Mouse (Mus musculus): ENCODE results near the gene Nrros.

Gene Nrros

DNA sequence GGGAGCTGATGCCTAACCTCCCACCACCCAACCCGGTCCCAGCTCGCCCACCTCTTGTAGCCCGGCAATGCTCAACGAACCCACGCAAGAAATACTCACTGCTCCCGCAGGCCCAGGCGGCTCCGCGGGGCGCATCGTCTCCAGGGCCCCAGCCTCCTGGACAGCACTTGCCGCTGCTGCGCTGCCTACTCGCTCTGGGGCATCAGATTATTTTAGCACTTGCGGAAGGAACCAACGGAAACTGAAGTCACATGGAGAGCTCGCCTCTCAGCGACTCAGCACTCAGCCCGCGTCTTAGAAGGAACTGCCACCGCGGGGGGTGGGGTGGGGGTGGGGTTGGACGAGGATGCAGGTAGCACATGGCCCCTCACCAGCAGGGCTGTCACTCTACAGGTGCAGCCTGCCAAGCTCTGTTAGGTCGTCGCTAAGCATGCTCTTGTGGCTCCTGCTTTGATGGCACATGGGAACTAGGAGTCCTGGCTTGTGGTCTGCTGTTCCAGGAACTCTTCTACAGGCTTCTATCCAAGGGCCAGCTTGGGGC lies at the start of gene Nrros:
Gene Nrros, minus strand, starts transcription at position 314 of the 541 bp plus-strand sequence.
- peak; percentile 59 for DNase-seq

DNA sequence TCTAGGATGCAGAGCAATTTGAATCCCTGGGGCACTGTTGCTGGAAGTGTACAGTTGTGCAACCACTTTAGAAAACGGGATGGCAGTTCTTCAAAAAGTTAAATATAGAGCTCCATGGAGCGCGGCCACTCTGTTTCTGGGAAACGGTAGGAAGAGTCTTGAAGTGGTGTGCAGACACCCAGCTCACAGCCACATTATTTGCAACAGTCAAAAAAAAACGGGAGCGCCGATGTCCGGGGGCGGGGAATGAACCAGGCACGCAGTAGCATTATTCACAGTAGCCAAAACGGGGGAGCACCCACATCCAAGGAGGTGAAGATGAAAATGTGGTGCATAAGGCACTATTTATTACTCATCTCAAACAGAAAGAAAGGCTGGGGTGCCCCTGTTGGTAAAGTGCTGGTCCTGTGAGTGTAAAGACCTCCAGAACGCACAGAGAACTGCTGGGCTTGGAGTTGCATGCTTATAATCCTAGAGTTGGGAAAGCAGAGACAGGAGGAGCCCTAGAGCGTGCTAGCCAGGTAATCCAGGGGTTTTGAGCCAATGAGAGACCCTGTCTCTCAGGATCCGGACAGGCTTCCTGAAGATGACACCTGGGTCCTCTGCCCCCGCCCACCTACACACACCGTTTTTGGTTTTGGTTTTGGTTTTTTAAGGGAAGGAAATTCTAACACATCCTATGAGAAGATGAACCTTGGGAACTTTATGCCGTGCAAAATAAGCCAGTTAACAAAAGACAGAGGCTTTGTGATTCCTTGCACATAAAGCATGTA lies 49.6 kb upstream of the Nrros start:
- no peak for DNase-seq

DNA sequence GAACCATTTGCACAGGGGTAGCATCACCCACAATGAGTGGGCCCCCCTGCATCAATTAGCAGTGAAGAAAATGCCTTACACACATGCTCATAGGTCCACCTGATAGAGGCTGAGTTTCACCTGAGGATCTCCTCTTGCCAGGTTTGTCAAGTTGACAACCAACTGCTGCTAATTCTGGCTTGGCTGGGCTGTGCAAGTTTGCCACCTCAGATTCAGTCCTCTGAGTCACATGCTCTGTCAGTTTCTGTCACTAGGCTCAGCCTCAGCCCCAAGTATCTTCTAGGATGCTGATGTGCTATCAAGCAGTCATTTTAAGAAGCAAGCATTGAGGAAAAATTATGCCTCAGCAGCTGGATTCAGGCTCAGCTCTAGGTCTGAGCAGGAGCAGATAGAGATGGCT lies 48.8 kb upstream of the Nrros start:
- no peak for DNase-seq

DNA sequence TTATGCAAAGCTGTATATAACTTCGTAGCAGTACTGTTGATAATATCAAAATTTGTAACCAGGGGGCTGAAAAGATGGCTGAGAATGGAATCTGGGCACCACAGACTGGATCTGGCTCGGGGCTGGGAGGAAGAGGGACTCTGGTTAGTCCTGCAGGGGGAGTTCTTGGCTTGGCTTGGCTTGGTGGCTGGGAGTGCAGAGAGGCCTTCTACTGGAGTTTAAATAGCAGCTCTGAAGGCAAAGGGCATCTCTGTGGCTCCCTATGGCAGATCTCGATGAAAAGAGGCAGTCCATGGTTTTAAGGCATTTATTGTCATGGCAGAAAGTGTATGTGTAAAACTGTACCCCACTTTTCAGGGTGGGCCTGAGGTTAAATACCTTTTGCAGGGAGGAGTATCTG lies 39.5 kb upstream of the Nrros start:
- no peak for DNase-seq

DNA sequence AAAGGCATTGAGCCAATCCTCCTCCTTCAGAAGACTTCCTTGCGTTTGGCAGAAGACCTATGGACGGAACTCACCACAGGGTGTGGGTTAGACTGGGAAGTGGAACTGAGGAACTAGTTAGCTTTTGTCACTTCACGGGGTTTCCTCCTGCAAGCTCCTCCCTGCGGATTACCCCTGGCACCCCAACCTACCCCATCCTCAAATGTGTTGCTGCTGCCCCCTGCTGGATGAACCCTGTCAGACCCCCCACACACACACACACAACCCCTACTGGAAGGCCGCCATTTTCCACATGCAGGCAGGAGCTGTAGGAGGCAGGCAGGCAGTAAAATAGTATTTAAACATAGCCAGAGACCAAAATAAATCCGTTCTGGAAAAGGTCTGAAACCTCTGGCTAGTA lies 37.3 kb upstream of the Nrros start:
- no peak for DNase-seq

DNA sequence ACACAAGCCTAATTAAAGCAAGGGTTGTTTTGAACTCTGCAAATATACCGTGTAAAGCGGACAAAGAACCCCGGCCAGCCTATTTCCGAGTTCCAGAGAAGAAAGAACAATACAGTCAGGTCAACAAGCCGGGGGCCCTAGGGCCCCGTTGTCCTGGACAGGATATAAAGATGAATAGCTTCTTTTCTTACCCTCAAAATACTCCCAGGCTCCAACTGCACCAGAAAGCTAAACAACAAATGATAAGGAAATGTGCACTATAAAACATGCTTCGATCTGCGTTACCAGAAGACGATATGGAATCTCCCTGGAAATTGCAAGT lies 35.6 kb upstream of the Nrros start:
- DNase-seq = no peak

DNA sequence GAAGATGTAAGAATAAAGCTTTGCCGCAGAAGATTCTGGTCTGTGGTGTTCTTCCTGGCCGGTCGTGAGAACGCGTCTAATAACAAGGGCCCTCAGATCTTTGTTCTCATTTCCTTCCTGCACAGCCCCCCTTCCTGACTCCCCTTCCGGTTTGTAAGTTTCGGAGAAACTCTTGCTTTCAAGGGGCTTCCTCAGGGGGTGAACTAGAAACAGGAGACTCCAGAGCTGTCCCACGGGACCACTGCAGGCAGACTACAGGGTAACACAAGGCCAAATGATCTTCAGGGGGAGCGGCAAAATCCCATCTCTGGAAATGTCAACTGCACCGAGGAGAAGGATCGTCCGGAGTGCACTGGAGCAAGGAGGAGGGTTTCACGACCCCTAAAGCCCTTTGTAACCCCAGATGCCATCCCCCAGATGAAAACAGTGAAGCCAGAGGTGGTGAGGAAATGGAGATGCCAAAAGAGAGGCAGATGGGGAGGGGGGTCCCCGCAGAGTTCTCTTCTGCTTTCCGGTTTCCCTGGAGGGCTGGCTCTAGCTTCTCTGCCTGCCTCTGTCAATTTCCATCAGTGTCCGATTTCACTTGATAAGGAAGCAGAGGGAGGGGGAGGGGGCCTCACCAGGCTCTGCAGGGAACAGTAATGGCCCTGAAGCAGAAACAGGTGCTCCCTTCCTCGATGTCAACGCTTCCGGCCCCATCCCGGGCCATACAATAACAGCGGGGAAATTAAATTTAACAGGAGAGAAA lies 35.0 kb upstream of the Nrros start:
- peak; percentile 92 for DNase-seq

DNA sequence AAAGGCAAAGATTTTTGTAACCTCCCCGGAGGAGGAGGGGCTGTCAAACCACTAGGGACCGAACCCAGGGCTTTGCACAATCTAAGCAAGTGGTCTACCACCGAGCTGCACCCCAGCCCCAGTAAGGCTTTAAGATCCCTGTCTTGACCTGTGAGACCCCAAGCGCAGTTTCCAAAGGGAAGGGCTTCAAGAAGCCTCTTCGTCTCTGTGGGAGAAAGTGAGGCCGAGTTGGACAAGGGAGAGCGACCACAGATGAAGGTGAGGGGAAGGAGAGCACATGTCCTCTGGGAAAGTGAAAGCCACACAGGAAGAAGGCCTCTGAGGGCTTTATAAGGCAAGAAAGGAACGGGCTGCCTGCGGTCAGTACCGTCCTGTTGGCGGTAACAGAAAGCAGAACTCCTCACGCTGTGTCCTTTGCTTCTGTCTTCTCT lies 24.6 kb upstream of the Nrros start:
- DNase-seq = no peak

DNA sequence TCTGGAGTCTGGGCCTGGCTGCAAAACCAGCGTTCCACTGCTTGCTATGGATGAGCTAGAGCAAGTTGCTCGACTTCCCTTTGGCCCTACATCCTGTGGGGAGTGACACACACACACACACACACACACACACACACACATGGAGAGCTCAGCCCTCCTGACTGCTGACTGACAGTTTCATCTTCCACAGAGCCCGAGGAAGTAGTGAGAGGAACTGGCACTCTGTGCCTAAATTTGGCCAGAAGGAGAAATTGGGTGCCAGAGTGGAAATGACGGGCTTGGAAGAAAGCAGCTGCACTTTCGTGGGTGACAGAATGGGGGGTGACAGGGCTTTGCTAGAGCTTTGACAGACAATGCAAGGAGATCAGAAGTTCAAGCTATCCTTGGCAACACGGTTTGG lies 23.7 kb upstream of the Nrros start:
- DNase-seq = peak; percentile 68

DNA sequence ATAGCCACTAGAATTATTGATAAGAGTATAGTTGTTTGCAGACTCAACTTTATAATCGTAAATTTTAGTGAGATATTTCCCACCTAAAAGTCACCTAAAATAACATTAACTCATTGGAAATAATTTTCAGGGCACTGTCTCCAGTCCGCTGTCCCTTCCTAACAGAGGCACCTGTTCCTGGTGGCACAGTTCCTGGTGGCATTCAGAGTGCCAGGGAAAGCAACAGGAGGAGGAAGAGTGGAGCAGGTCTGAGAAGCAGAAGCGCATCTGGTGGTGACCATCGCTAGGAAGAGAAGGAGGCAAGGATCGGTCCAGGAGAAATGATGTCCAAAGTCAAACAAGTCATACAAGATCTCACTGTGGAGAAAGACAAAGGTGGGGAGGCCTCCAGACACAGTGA lies 20.7 kb upstream of the Nrros start:
- no peak for DNase-seq

DNA sequence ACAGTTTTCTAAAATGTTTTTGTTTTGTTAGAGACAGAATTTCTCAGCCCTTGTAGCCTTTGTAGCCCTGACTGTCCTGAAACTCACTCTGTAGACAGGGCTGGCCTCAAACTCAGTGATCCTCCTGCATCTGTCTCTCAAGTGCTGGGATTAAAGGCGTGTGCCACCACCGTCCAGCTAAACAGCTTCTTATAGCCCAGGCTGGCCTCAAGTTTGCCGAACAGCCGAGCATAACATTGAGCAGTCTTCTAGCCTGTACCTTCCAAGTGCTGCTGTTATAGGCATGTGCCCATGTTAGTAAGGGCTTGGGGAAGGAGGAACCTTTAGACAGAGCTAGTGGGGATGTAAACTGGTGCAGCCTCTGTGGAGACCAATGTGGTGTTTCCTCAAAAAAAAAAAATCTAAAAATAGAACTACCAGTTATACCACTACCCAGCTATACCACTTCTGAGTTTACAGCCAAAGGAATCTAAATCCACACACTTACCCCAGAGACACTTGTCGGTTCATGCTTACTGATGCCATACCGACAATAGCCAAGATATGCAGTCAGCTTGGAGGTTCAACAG lies 14.0 kb upstream of the Nrros start, which contains the start of gene Bex6:
Gene Bex6, plus strand, starts transcription at position 491 of the 569 bp plus-strand sequence.
- no peak for DNase-seq

DNA sequence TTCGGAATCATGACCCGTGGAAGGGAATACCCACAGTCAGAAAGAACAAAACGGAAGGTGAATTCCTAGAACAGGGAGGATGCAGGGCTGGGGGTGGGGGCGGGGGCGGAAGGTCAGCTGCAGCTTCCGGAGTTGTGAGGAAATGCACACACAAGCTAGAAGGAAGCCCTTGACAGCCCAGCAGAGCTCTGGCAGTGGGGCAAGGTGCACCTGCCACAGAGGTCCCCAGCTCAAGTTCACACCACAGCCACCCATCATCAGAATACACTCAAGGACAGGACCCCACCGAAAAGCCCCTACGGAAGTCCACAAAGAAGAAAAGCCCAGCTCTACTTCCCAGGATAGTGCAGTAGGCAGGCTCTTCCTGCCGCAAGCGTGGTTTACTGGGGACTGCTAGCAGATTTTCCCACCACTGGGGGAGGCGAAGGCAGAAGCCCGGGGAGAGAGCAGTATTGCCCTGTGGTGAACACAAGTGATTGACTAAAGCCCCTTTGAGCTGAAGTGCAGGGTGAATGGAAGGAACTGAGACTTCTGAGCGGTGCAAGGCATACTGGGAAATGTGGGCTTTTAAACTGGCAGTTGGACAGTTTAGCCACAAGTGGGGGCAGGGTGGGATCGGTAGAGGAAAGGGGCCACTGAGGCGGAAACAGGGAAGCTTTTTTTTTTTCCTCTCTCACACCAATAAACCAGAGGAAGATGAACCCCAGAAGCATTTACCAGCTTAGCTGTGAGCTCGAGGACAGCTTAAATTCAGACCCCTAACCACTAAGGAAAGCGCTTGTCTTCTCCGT lies 11.7 kb upstream of the Nrros start:
- peak; percentile 53 for DNase-seq

DNA sequence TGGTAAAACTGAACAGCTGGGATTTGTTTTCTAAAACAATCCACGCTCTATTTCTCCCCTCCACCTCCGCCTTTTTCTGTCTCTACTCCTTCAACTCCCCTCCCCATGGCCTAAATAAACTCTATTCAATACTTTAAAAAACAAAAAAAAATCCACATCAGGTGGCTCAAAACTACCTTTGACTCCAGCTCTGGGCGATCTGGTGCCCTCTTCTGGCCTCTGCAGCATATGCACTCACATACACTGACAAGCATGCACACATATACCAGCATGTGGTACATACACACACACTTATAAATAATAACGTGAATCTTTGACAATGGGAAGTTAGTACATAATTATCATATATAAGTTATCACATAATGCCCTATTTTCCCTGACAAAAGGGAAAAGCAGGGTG lies 9.6 kb upstream of the Nrros start:
- no peak for DNase-seq

DNA sequence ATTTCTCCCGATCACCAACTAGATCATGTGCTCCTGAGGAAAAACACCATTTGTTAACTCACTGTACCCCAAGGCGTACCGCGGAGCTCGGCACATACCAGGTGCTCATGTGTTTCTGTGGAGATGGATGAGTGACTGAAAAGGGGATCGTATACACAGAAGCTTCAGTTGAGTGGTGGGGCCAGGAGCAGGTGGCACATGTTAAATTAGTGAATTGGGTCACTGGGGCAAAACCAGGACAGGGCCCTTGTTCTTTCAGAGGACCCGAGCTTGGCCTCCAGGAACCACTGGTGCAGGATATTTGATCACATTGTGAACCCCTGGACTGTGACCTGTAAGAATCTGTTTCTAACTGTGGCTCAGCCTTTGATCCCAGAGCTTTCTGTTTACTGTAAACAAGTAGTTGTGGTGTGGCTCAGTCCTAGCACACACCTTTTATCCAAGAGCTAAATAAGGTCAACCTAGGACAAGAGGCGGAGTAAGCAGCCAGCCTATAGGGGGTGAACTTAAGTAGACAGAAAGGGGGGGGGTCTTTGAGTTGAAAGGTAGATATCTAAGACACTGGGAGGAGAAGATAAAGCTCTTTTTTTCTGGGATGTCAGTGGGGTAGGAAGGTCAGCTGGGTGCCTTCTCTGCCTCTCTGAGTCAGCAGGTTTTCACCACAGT lies 9.1 kb upstream of the Nrros start:
- peak; percentile 65 for DNase-seq

DNA sequence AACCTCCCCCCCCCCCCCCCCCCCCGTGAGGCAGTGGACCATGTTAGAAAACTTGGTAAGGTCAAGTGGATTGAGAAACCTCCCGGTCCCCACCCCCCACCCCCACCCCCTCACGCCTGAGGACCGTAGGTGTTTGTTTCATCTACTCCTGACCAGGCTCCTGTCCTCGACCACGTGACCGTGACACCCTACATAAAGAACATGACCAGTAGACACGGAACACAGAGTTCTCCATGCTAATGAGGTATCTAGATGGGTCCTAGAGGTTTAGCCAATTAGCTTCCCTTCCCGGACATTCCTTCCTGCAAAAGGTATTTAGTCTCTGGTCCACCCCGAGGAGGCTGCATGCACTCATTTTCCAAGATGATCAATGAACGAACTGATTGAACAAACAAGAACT lies 8.0 kb upstream of the Nrros start:
- no peak for DNase-seq

DNA sequence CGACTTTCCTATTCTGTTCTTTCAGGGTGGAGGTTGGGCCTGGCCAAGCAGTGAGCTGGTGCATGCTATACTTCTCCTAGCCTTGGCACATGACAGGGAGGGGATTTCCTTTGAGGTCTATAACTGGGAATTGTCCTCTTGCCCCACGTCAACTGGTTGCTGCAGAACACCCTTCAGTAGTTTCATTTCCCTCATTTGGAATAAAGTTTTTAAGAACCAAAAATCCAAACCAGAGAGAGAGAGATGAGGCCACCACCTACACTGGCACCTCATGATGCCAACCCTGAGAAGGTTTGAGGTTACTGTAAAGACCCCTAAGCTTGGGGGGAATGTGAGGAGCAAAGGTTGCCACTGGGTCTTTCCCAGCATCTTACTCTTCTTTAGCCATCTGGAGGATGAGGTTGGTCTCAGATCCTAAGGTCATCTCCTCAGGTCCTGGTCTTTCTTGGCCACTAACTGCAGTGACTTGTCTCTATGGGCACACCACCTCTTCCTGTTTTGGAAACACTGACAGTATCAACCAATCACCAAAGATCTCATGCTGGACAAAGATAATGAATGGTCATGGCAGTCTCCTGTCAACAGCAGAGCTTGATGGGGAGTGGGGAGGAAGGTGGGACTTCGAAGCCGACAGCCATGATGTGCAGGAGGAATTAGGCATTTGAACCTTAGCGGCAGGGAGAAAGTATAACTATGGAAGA lies 5.8 kb upstream of the Nrros start:
- DNase-seq = no peak

DNA sequence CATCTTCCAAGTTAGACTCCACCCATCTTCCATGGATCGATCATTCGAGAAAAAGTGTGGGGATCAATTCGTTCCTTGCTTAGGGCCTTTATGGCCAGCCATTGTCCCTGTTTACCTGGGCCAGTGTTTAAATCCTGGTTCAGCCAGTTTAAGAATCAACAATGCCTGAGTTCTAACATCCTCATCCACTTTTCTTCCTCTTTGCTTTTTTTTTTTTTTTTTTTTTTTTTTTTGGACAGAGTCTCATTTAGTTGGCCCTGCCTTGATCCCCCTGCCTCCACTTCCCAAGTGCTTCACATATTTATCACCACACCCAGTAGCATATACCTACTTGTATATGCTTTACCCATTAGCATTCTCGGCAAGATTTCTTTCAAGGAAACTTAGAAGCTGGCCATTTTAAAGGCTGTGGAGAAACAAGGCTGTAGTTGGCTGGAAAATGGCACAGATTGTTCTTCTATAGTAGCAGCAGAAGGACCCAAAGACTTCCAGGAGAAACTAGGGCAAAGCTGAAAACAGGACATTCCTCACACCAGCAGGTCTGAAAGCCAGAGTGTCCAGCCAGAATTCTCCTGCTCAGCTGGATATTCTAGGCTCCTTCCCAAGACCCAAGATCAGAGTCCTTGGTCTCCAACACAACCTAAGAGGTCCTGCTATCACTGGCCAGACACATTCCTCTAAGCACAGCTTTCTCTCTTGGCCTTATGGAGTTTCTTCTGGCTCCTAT lies 2.6 kb upstream of the Nrros start:
- DNase-seq = no peak

DNA sequence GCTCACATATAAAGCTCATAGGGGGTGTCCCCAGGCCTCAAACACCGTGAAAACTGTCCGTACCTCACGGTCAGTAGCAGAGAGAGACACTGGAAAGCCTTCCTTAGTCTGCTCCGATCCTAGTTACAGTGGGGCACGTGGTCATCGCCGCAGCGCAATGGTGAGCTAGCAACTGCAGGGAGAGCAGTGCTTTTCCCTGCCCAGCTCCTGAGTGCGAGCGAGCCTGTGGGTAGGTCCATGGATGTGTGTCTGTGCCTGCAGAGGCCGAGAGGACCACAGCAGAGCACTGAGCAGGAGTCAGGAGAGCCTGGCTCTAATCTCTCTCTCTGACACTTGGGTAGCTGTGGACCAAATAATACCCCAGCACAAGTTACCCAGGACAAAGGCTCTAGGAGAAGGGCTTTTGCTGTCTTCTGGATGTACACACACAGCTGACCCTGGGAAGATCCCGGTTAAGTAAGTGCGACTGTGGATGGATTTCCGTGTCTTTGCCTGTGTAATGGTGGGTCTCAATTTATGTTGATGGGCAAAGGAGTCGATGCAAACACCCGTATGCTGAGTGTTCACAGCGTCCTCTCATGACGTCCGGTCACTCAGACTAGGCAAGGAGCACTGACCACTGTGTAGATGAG lies 882 bp downstream of the Nrros start:
- DNase-seq = no peak

DNA sequence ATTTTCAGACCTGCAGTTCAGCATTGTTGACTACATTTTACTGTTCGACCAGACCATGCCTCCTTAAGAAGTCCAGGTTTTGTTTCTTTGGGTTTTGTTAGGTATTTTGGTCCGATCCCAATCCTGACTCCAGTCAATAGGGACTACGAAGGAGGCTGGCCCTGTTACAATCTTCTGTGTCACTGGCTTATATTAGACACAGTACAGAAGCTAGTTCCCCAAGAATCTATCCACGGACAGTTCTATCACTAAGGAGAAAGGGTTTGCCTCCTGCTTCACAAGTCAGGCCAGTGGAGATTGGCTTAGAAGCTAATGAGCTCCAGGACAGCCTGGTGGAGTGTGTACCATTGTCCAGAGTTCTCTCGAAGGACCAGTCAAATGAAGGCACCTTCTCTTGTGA lies 1.5 kb downstream of the Nrros start:
- no peak for DNase-seq

DNA sequence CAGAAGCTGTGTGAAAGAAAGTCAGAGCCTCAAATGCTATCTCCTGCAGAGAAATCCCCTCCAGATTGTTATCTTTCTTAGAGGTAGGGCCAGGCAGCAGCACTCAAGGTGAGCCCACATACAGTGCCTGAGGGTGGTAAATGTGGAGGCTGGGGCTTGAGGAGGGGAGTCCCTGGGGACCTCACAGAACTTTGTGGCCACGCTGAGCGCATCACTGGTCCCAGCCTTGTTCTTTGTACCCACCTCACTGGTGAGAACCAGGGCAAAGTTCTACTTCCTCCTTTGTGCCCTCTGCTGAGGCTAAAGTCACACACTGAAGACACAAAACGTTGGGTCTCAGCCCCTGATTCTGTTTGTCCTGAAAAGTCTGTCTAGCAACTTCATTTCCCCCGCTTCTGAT lies 2.0 kb downstream of the Nrros start:
- no peak for DNase-seq
